Mouse (Mus musculus): ENCODE results near the gene Cs.

GRCm38 (mm10) chr10:128390366-128390765, 52.8 kb downstream of the Cs start:
- no peak for TF ChIP-seq CTCF (IDR thresholded peaks at IDR 0.05; ENCODE audit: control insufficient read depth, insufficient read depth, insufficient read length)
- no peak for TF ChIP-seq CEBPB (IDR thresholded peaks at IDR 0.05; ENCODE audit: low read depth)
- TF ChIP-seq MYOD1 (IDR thresholded peaks at IDR 0.05; ENCODE audit: control insufficient read depth, insufficient read length, low read depth), result no peak
